Mouse (Mus musculus): ENCODE results near the gene Fcho1.
"Not testable (repeated sequence)": the region's sequence is repeated elsewhere in the genome, so short reads cannot be mapped to it uniquely, and the experiment has no call there.

- peak; percentile 55; the same call in 1 of the 2 replicates for TF ChIP-seq CTCF (IDR thresholded peaks at IDR 0.05; ENCODE audit: extremely low read depth, insufficient read length, insufficient replicate concordance, low read depth, low read length)
- not testable (repeated sequence) for TF ChIP-seq POLR2A (IDR thresholded peaks at IDR 0.05; ENCODE audit: low read depth, low read length)
Observed at GRCm38 (mm10) chr8:71695456-71695855, 30.1 kb downstream of the Fcho1 start.
